Comparison of ENCODE assay signal across 8 mouse cellular contexts in genomic region chr2:161108085-161108927, GRCm38 (mm10). TPM values are rescaled to one million over a fixed set of nuclear protein-coding genes. Genes with fewer than 3 reads are reported as not detected.
DNase-seq lines count a peak whose midpoint lies in the region; ATAC-seq lines count a peak whose summit lies in the region.

No protein-coding gene starts in this region.

- H3K9me3 ChIP-seq in hindbrain, embryonic 12.5 days (replicated peaks): no peaks in the 10 kb centered on the region

- peak overlapping the region; percentile 77 for H3K4me2 ChIP-seq in hindbrain, embryonic 12.5 days (replicated peaks)

- peaks cover 15% of the 10 kb centered on the region for H3K4me1 ChIP-seq in brown adipose tissue, adult 24 weeks (ENCODE audit: control insufficient read depth, insufficient read depth, insufficient read length, low read length)
- H3K4me1 ChIP-seq in hindbrain, embryonic 12.5 days: peaks cover 26% of the 10 kb centered on the region

- peak overlapping the region; percentile 29 for H3K27ac ChIP-seq in brown adipose tissue, adult 24 weeks (replicated peaks; ENCODE audit: low read depth, low read length)
- peak overlapping the region; percentile 98 for H3K27ac ChIP-seq in hindbrain, embryonic 12.5 days

- intact Hi-C loops in left cerebral cortex, postnatal 36 days (cut with DNase I): loop anchor here (5.0 kb wide), 2 partner anchors 56 to 69 kb away; no protein-coding TSS in a partner anchor

- under 1% methylated on average over 58 of the region's 77 CpGs for WGBS in hindbrain, embryonic 12.5 days

- H3K4me3 ChIP-seq in brown adipose tissue, adult 24 weeks (ENCODE audit: insufficient read depth, low read depth, low read length): peak overlapping the region; percentile 95
- H3K4me3 ChIP-seq in hindbrain, embryonic 12.5 days: peak overlapping the region; percentile 99

- H3K27me3 ChIP-seq in hindbrain, embryonic 12.5 days: no peaks in the 10 kb centered on the region

- peak; percentile 76 for ATAC-seq in hindbrain, embryonic 12.5 days (ENCODE audit: low FRiP score)
- ATAC-seq in megakaryocyte progenitor cell, adult 5-6 weeks (replicated peaks; ENCODE audit: poor library complexity): peak; percentile 27

- peak; percentile 39 for DNase-seq in embryo, embryonic 10 days (ENCODE audit: low spot score)
- no peak for DNase-seq in embryo, embryonic 9.5 days (ENCODE audit: extremely low spot score)
- peak; percentile 26 to 57 for DNase-seq in frontal cortex, postnatal 10 days (ENCODE audit: low spot score in 2 of 2)
- DNase-seq in left cerebral cortex, postnatal 36 days (ENCODE audit: low spot score in 2 of 2): peak; percentile 36 to 56
- peak; percentile 55 to 82 for DNase-seq in spleen, postnatal 4 days (ENCODE audit: low spot score in 2 of 2)

- peak overlapping the region; percentile 98 for H3K9ac ChIP-seq in hindbrain, embryonic 12.5 days

- no peaks in the 10 kb centered on the region for H3K36me3 ChIP-seq in hindbrain, embryonic 12.5 days

RNA-seq across cellular contexts. Expression of gene Chd6, which starts 0.6 kb away (rescaled TPM):
- polyA plus RNA-seq in brown adipose tissue, adult 24 weeks (2012; ENCODE audit: insufficient read depth, insufficient read length, missing spikeins): 5.4 and 7.3 TPM in 2 replicates
- polyA plus RNA-seq in hindbrain, embryonic 12.5 days (2016; fragmentation: Nextera tagmentation; extraction: Ambion mirVana): 42.0 and 48.2 TPM in 2 replicates
- 10 to 100 TPM; 58.0 to 75.4 TPM for total RNA-seq in left cerebral cortex, postnatal 36 days (2021)
- 27.3 and 38.9 TPM in 2 replicates for total RNA-seq in megakaryocyte progenitor cell, adult 5-6 weeks (2015)
- 24.5 and 40.9 TPM in 2 replicates for total RNA-seq in megakaryocyte progenitor cell, adult 5-6 weeks (2017)
